Mouse (Mus musculus) midbrain, embryonic 13.5 days (tissue): ENCODE data around the gene Gzmc. TPM values are rescaled to one million over a fixed set of nuclear protein-coding genes. Genes with fewer than 3 reads are reported as not detected.

Experiments
- ATAC-seq: fragments of 200-750 bp; cut with Nextera tagmentation; 2 replicates; pipeline ENCODE4 v1.8.0; 2017; ENCODE audit warnings: mild to moderate bottlenecking, moderate TSS enrichment, moderate library complexity
- H3K27ac ChIP-seq: fragments of 300-500 bp; sonication (generic); 2 replicates; pipeline ENCODE4 v1.5.1; 2015; ENCODE audit warnings: inconsistent platforms, mild to moderate bottlenecking, moderate library complexity
- H3K27me3 ChIP-seq: fragments of 300-500 bp; sonication (generic); 2 replicates; pipeline ENCODE4 v1.6.1; 2015; ENCODE audit warnings: mild to moderate bottlenecking, inconsistent platforms
- H3K36me3 ChIP-seq: fragments of 300-500 bp; sonication (generic); 2 replicates; pipeline ENCODE4 v1.6.1; 2015; ENCODE audit warnings: mild to moderate bottlenecking, inconsistent platforms
- H3K4me1 ChIP-seq: fragments of 300-500 bp; sonication (generic); replicated peaks from 2 replicates; pipeline ENCODE4 v1.6.1; 2015; ENCODE audit warnings: inconsistent platforms
- H3K4me2 ChIP-seq: fragments of 300-500 bp; sonication (generic); replicated peaks from 2 replicates; pipeline ENCODE4 v1.6.1; 2015; ENCODE audit warnings: moderate library complexity, mild to moderate bottlenecking, inconsistent platforms
- H3K4me3 ChIP-seq: fragments of 300-500 bp; sonication (generic); replicated peaks from 2 replicates; pipeline ENCODE4 v1.5.1; 2015; ENCODE audit warnings: mild to moderate bottlenecking, inconsistent platforms
- H3K9ac ChIP-seq: fragments of 300-500 bp; sonication (generic); replicated peaks from 2 replicates; pipeline ENCODE4 v1.6.1; 2015; ENCODE audit warnings: mild to moderate bottlenecking, inconsistent platforms
- H3K9me3 ChIP-seq: fragments of 300-500 bp; sonication (generic); 2 replicates; pipeline ENCODE4 v1.6.1; 2016; ENCODE audit warnings: mild to moderate bottlenecking, inconsistent platforms
- WGBS: fragments of 180-500 bp; shearing (Covaris S2); methylation state at CpG from one replicate; pipeline ENCODE4 v1.1.7; 2015; 5-methylcytosine and 5-hydroxymethylcytosine counted together
- polyA plus RNA-seq: library from polyadenylated mRNA; unstranded; fragments of >200 nt; fragmentation: Nextera tagmentation; extraction: Ambion mirVana; gene quantifications from 2 replicates; pipeline ENCODE4 v1.2.1, GENCODE M21; 2015

The Gzmc gene
- polyA plus RNA-seq, 1 experiment from 2014 or later = not detected

DNA sequence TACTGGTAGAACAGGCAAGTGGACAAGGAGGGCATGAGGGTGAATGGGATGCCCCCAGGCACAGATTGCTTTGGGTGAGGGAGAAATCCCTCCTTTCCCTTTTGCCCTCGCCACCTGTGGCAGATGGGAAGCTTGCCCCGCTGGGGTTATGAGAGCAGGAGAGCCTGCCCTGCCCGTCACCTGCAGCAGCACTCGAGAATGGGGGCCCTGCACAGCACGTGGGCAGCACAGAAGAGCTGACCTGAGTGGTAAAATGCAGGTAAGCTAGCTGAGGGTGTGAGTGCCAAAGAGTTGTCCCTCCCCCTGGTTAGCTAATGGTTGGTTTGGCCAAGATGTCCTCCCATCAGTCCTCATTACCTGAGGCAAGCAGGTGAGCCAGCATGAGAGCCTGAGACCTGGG, 47.9 kb downstream of the Gzmc start:
- no peak overlapping the region for H3K4me2 ChIP-seq
- WGBS = 73% methylated on average over 5 of the region's 5 CpGs
- H3K36me3 ChIP-seq = no peaks in the 10 kb centered on the region
- H3K27ac ChIP-seq = no peak overlapping the region
- no peaks in the 10 kb centered on the region for H3K4me1 ChIP-seq
- ATAC-seq = no peak
- no peaks in the 10 kb centered on the region for H3K27me3 ChIP-seq
- no peaks in the 10 kb centered on the region for H3K9me3 ChIP-seq
- H3K9ac ChIP-seq = no peak overlapping the region
- no peak overlapping the region for H3K4me3 ChIP-seq

Other genes starting within 250 kb of the Gzmc start
- not detected in 2 replicates for gene Mcpt1, start 216.7 kb downstream of the Gzmc start, polyA plus RNA-seq
- gene Mcpt9, start 204.2 kb downstream of the Gzmc start, polyA plus RNA-seq = not detected in 2 replicates
- gene Mcpt2, start 192.6 kb downstream of the Gzmc start, polyA plus RNA-seq = not detected in 2 replicates
- gene Mcpt4, start 172.3 kb downstream of the Gzmc start, polyA plus RNA-seq = not detected in 2 replicates
- not detected in 2 replicates for gene Mcpt8, start 149.4 kb downstream of the Gzmc start, polyA plus RNA-seq
- not detected in 2 replicates for gene Ctsg, start 132.1 kb downstream of the Gzmc start, polyA plus RNA-seq
- gene Gzme, start 114.0 kb downstream of the Gzmc start, polyA plus RNA-seq = not detected in 2 replicates
- gene Gzmd, start 102.0 kb downstream of the Gzmc start, polyA plus RNA-seq = not detected in 2 replicates
- gene Gzmg, start 75.1 kb downstream of the Gzmc start, polyA plus RNA-seq = not detected in 2 replicates
- not detected in 2 replicates for gene Gzmn, start 60.1 kb downstream of the Gzmc start, polyA plus RNA-seq
- gene Gzmf, start 23.2 kb downstream of the Gzmc start, polyA plus RNA-seq = not detected in 2 replicates
- gene Gzmb, start 27.6 kb upstream of the Gzmc start, polyA plus RNA-seq = not detected in 2 replicates
- gene Atp12a, start 130.4 kb upstream of the Gzmc start, polyA plus RNA-seq = 0.05 TPM in 1 of 2 replicates, not detected in the other
- 1.3 and 1.7 TPM in 2 replicates for gene Rnf17, start 167.9 kb upstream of the Gzmc start, polyA plus RNA-seq